Mouse (Mus musculus): ENCODE measurements around the gene Tnfsf10.
"Not testable (repeated sequence)": the region's sequence is repeated elsewhere in the genome, so short reads cannot be mapped to it uniquely, and the experiment has no call there.

DNA sequence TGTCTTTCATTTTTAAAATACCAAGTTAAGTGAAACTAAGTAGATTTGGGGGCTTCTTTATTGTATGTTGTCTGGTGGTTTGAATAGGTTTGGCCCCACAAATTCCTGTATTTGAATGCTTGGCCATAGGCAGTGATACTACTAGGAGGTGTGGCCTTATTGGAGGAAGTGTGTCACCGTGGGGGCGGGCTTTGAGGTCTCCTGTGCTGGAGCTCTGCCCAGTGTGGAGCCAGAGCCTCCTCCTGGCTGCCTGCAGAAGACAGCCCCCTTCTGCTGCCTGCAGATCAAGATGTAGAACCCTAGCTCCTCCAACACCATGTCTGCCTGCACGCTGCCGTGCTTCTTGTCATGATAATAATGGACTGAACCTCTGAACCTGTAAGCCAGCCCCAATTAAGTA, 25.4 kb upstream of the Tnfsf10 start:
- not testable (repeated sequence) for TF ChIP-seq POLR2A (IDR thresholded peaks at IDR 0.05; ENCODE audit: borderline replicate concordance, extremely low read depth, insufficient read depth, insufficient read length, poor library complexity, severe bottlenecking); CTCF (IDR thresholded peaks at IDR 0.05; ENCODE audit: borderline replicate concordance, extremely low read depth, insufficient read depth, insufficient read length)
